Mouse (Mus musculus): Measurements from ENCODE around the gene Iqgap2.

DNA sequence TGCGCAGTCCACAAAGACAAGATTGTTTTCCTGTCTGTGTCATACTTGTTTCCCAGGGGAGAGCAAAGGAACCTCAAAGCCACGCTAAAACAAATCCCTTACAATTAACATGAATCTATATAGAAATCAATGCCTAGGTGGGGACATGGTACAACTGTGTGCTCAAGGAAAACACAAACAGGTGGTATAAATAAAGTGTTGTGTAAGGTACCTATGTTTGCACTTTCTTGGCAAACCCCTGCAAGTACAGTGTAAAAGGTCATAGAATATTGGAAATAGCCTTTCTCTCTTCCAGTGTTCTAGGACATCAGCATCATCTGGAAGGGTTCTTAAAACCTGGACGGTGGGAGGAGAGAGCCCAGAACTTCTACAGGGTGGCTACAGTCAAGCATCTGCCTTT is 7.3 kb downstream of the Iqgap2 start:
- no peak for TF ChIP-seq EP300 (IDR thresholded peaks at IDR 0.05; ENCODE audit: low read depth)
- TF ChIP-seq CTCF (IDR thresholded peaks at IDR 0.05; ENCODE audit: low read depth) = no peak

Measured in heart, postnatal 0 days (tissue).